Mouse (Mus musculus): ENCODE measurements around the gene Itpkc.

DNA sequence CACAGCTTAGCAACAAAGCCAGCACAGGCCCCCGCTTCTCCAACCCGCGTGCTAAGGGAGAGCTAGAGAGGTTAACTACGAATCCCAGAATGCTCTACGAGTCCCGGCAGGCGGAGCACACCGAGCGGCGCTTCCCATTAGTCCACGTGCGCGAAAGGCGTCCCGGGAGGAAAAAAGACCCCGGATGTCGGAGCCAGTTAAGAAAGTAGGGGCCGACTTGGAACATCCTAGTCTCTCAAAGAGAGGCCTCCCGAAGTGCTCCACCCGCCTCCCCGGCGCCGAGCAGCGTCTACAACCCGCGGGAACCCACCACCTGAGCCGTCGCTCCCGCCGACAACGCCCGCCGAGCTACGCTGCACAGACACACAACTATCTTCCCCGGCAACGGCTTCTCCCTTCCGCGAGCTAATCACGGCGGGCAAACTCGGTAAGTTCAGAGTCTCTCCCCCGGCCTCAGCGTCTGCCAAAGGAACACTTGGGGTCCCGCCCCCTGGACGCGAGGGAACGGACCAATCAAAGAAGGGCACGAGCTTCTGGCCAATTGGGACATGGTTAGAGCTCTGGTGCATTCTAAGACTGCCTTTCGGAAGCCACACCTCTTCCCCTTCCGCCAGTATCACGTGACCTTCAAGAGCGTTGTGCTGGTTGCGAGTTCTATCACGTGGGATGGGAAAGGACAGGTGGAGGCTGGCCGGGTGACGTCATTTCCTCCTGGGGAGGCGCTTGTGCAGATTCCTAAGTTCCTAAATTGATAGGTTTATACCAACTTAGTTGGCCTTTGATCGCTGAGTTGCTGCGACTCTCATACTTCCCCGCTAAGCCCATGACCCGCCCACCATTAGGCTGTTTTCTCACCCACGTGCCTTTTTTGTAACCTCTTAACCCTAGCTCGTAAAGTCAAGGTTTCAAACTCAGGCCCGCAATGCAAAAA, 32.5 kb downstream of the Itpkc start, which contains the start of the genes BC024978 and Snrpa:
- no peak for TF ChIP-seq CTCF (conservative IDR thresholded peaks at IDR 0.05; ENCODE audit: insufficient read depth, insufficient read length, low read depth, low read length)
- TF ChIP-seq POLR2A (IDR thresholded peaks at IDR 0.05; ENCODE audit: low read depth, low read length), result peak; percentile 49

Data from kidney, adult 2 months (tissue).